Mouse (Mus musculus) erythroid progenitor cell, adult 5-6 weeks (primary cell): ENCODE results near the gene Lrrc4b. TPM values are rescaled to one million over a fixed set of nuclear protein-coding genes. Genes with fewer than 3 reads are reported as not detected.

Source experiments
- ATAC-seq: replicated peaks from 2 replicates; pipeline ENCODE4 v1.8.0; 2016; ENCODE audit warnings: moderate number of reproducible peaks, mild to moderate bottlenecking, moderate TSS enrichment, inconsistent platforms; ENCODE audit not compliant: poor library complexity, low FRiP score, severe bottlenecking
- total RNA-seq, 2 experiments: library from RNA; stranded (forward) in 1 of 2; stranded (reverse) in 1 of 2; fragments of 150-400 nt in 1 of 2; fragments of 186-747, 209-891 nt in 1 of 2; gene quantifications; 2 replicates each; pipeline versions ENCODE4 v1.2.3 to v1.2.4; 2015 to 2017; ENCODE audit warnings: low replicate concordance in 2 of 2

The Lrrc4b gene
- total RNA-seq, 2 experiments from 2014 or later = not detected

GRCm38 (mm10) chr7:44507491-44507890 is 78.7 kb downstream of the Lrrc4b start:
- no peak for ATAC-seq

Other genes with a start within 250 kb of the Lrrc4b start
- gene Klk1b24, start 240.8 kb upstream of the Lrrc4b start, total RNA-seq (2015; ENCODE audit: low replicate concordance) = not detected in 2 replicates
- gene Klk1b24, start 240.8 kb upstream of the Lrrc4b start, total RNA-seq (2017; ENCODE audit: low replicate concordance) = not detected in 2 replicates
- not detected in 2 replicates for gene Klk1b3, start 230.8 kb upstream of the Lrrc4b start, total RNA-seq (2015; ENCODE audit: low replicate concordance)
- not detected in 2 replicates for gene Klk1b3, start 230.8 kb upstream of the Lrrc4b start, total RNA-seq (2017; ENCODE audit: low replicate concordance)
- not detected in 2 replicates for gene Klk1b4, start 221.6 kb upstream of the Lrrc4b start, total RNA-seq (2015; ENCODE audit: low replicate concordance)
- not detected in 2 replicates for gene Klk1b4, start 221.6 kb upstream of the Lrrc4b start, total RNA-seq (2017; ENCODE audit: low replicate concordance)
- gene Klk1b5, start 213.1 kb upstream of the Lrrc4b start, total RNA-seq (2015; ENCODE audit: low replicate concordance) = not detected in 2 replicates
- gene Klk1b5, start 213.1 kb upstream of the Lrrc4b start, total RNA-seq (2017; ENCODE audit: low replicate concordance) = not detected in 2 replicates
- gene Klk1, start 203.7 kb upstream of the Lrrc4b start, total RNA-seq (2015; ENCODE audit: low replicate concordance) = not detected in 2 replicates
- not detected in 2 replicates for gene Klk1, start 203.7 kb upstream of the Lrrc4b start, total RNA-seq (2017; ENCODE audit: low replicate concordance)
- gene Gm36864, start 192.8 kb upstream of the Lrrc4b start, total RNA-seq (2015; ENCODE audit: low replicate concordance) = not detected in 2 replicates
- gene Gm36864, start 192.8 kb upstream of the Lrrc4b start, total RNA-seq (2017; ENCODE audit: low replicate concordance) = not detected in 2 replicates
- not detected in 2 replicates for gene 1700028J19Rik, start 182.3 kb upstream of the Lrrc4b start, total RNA-seq (2015; ENCODE audit: low replicate concordance)
- 0.90 and 2.2 TPM in 2 replicates for gene 1700028J19Rik, start 182.3 kb upstream of the Lrrc4b start, total RNA-seq (2017; ENCODE audit: low replicate concordance)
- gene 2410002F23Rik, start 182.3 kb upstream of the Lrrc4b start, total RNA-seq (2015; ENCODE audit: low replicate concordance) = 16.6 and 17.6 TPM in 2 replicates
- 9.2 and 11.4 TPM in 2 replicates for gene 2410002F23Rik, start 182.3 kb upstream of the Lrrc4b start, total RNA-seq (2017; ENCODE audit: low replicate concordance)
- gene Acp4, start 171.6 kb upstream of the Lrrc4b start, total RNA-seq (2015; ENCODE audit: low replicate concordance) = not detected in 2 replicates
- not detected in 2 replicates for gene Acp4, start 171.6 kb upstream of the Lrrc4b start, total RNA-seq (2017; ENCODE audit: low replicate concordance)
- gene Gm15517, start 167.6 kb upstream of the Lrrc4b start, total RNA-seq (2015; ENCODE audit: low replicate concordance) = not detected in 2 replicates
- not detected in 2 replicates for gene Gm15517, start 167.6 kb upstream of the Lrrc4b start, total RNA-seq (2017; ENCODE audit: low replicate concordance)
- gene Clec11a, start 122.1 kb upstream of the Lrrc4b start, total RNA-seq (2015; ENCODE audit: low replicate concordance) = 2.5 TPM in 1 of 2 replicates, not detected in the other
- gene Clec11a, start 122.1 kb upstream of the Lrrc4b start, total RNA-seq (2017; ENCODE audit: low replicate concordance) = not detected in 2 replicates
- gene Shank1, start 118.8 kb upstream of the Lrrc4b start, total RNA-seq (2015; ENCODE audit: low replicate concordance) = not detected in 2 replicates
- under 0.01 and 0.23 TPM in 2 replicates for gene Shank1, start 118.8 kb upstream of the Lrrc4b start, total RNA-seq (2017; ENCODE audit: low replicate concordance)
- gene Syt3, start 44.9 kb upstream of the Lrrc4b start, total RNA-seq (2015; ENCODE audit: low replicate concordance) = not detected in 2 replicates
- gene Syt3, start 44.9 kb upstream of the Lrrc4b start, total RNA-seq (2017; ENCODE audit: low replicate concordance) = not detected in 2 replicates
- not detected in 2 replicates for gene 1700008O03Rik, start 43.2 kb upstream of the Lrrc4b start, total RNA-seq (2015; ENCODE audit: low replicate concordance)
- not detected in 2 replicates for gene 1700008O03Rik, start 43.2 kb upstream of the Lrrc4b start, total RNA-seq (2017; ENCODE audit: low replicate concordance)
- gene Aspdh, start 36.4 kb downstream of the Lrrc4b start, total RNA-seq (2015; ENCODE audit: low replicate concordance) = not detected in 2 replicates
- 1.4 TPM in 1 of 2 replicates, not detected in the other for gene Aspdh, start 36.4 kb downstream of the Lrrc4b start, total RNA-seq (2017; ENCODE audit: low replicate concordance)
- 130 and 183 TPM in 2 replicates for gene Josd2, start 39.0 kb downstream of the Lrrc4b start, total RNA-seq (2015; ENCODE audit: low replicate concordance)
- 122 and 124 TPM in 2 replicates for gene Josd2, start 39.0 kb downstream of the Lrrc4b start, total RNA-seq (2017; ENCODE audit: low replicate concordance)
- 81.7 and 90.1 TPM in 2 replicates for gene Emc10, start 67.5 kb downstream of the Lrrc4b start, total RNA-seq (2015; ENCODE audit: low replicate concordance)
- 43.7 and 56.1 TPM in 2 replicates for gene Emc10, start 67.5 kb downstream of the Lrrc4b start, total RNA-seq (2017; ENCODE audit: low replicate concordance)
- gene Fam71e1, start 67.6 kb downstream of the Lrrc4b start, total RNA-seq (2015; ENCODE audit: low replicate concordance) = not detected in 2 replicates
- not detected in 2 replicates for gene Fam71e1, start 67.6 kb downstream of the Lrrc4b start, total RNA-seq (2017; ENCODE audit: low replicate concordance)
- gene Mybpc2, start 95.6 kb downstream of the Lrrc4b start, total RNA-seq (2015; ENCODE audit: low replicate concordance) = 1.3 TPM in 1 of 2 replicates, not detected in the other
- gene Mybpc2, start 95.6 kb downstream of the Lrrc4b start, total RNA-seq (2017; ENCODE audit: low replicate concordance) = not detected in 2 replicates
- gene Spib, start 103.1 kb downstream of the Lrrc4b start, total RNA-seq (2015; ENCODE audit: low replicate concordance) = 24.3 and 27.0 TPM in 2 replicates
- gene Spib, start 103.1 kb downstream of the Lrrc4b start, total RNA-seq (2017; ENCODE audit: low replicate concordance) = 15.3 and 17.3 TPM in 2 replicates
- 62.9 and 75.7 TPM in 2 replicates for gene Pold1, start 119.8 kb downstream of the Lrrc4b start, total RNA-seq (2015; ENCODE audit: low replicate concordance)
- gene Pold1, start 119.8 kb downstream of the Lrrc4b start, total RNA-seq (2017; ENCODE audit: low replicate concordance) = 39.6 and 53.8 TPM in 2 replicates
- 57.3 and 105 TPM in 2 replicates for gene Nr1h2, start 124.9 kb downstream of the Lrrc4b start, total RNA-seq (2015; ENCODE audit: low replicate concordance)
- gene Nr1h2, start 124.9 kb downstream of the Lrrc4b start, total RNA-seq (2017; ENCODE audit: low replicate concordance) = 59.3 and 81.4 TPM in 2 replicates
- 55.5 and 84.3 TPM in 2 replicates for gene Napsa, start 143.4 kb downstream of the Lrrc4b start, total RNA-seq (2015; ENCODE audit: low replicate concordance)
- 12.2 and 12.7 TPM in 2 replicates for gene Napsa, start 143.4 kb downstream of the Lrrc4b start, total RNA-seq (2017; ENCODE audit: low replicate concordance)
- not detected in 2 replicates for gene Kcnc3, start 161.6 kb downstream of the Lrrc4b start, total RNA-seq (2015; ENCODE audit: low replicate concordance)
- not detected in 2 replicates for gene Kcnc3, start 161.6 kb downstream of the Lrrc4b start, total RNA-seq (2017; ENCODE audit: low replicate concordance)
- gene Myh14, start 241.8 kb downstream of the Lrrc4b start, total RNA-seq (2015; ENCODE audit: low replicate concordance) = not detected in 2 replicates
- 0.08 TPM in 1 of 2 replicates, not detected in the other for gene Myh14, start 241.8 kb downstream of the Lrrc4b start, total RNA-seq (2017; ENCODE audit: low replicate concordance)